ENCODE assay signal across 11 mouse cellular contexts in genomic region chr7:75830251-75831060, GRCm38 (mm10). TPM values are rescaled to one million over a fixed set of nuclear protein-coding genes. Genes with fewer than 3 reads are reported as not detected.
DNase-seq lines count a peak whose midpoint lies in the region; ATAC-seq and TF ChIP-seq lines count a peak whose summit lies in the region.
"Had no signal": no experiment of that assay in that cellular context is flagged by ENCODE, and none has a peak within 500 bp of the region (broad histone marks: within the 10 kb centered on the region; RNA-seq: fewer than 3 reads in every experiment).

No protein-coding gene starts in this region.

- TF ChIP-seq POLR2A in kidney, adult 2 months (IDR thresholded peaks at IDR 0.05; ENCODE audit: low read depth, low read length), result no peak

- no peaks in the 10 kb centered on the region for H3K27me3 ChIP-seq in kidney, adult 2 months (replicated peaks; ENCODE audit: control insufficient read depth, insufficient read depth, low read length)
- no peaks in the 10 kb centered on the region for H3K27me3 ChIP-seq in liver, embryonic 16.5 days (ENCODE audit: control insufficient read depth, insufficient read depth, low read depth, low read length)
- H3K27me3 ChIP-seq: limb, embryonic 12.5 days; midbrain, embryonic 13.5 days had no signal

- H3K36me3 ChIP-seq in kidney, adult 2 months (ENCODE audit: control insufficient read depth, insufficient read depth, low read length), result no peaks in the 10 kb centered on the region
- no peaks in the 10 kb centered on the region for H3K36me3 ChIP-seq in liver, embryonic 16.5 days (ENCODE audit: control insufficient read depth, insufficient read depth)
- H3K36me3 ChIP-seq: limb, embryonic 12.5 days; midbrain, embryonic 13.5 days had no signal

- peak overlapping the region; percentile 33 for H3K4me2 ChIP-seq in liver, embryonic 16.5 days (ENCODE audit: low read depth, low read length)
- H3K4me2 ChIP-seq: limb, embryonic 12.5 days; midbrain, embryonic 13.5 days had no signal

- 69% methylated on average over 6 of the region's 6 CpGs for WGBS in kidney, adult 2 months
- WGBS in liver, embryonic 16.5 days (ENCODE audit: insufficient replicate concordance), result 28% methylated on average over 6 of the region's 6 CpGs

- peak overlapping the region; percentile 54 for H3K9ac ChIP-seq in liver, embryonic 16.5 days (ENCODE audit: low read depth, low read length)
- H3K9ac ChIP-seq: limb, embryonic 12.5 days; midbrain, embryonic 13.5 days had no signal

- no peak overlapping the region for H3K4me3 ChIP-seq in kidney, adult 2 months (ENCODE audit: insufficient read depth, low read depth, low read length)
- no peak overlapping the region for H3K4me3 ChIP-seq in liver, embryonic 16.5 days (ENCODE audit: low read depth, low read length)
- H3K4me3 ChIP-seq: limb, embryonic 12.5 days; midbrain, embryonic 13.5 days had no signal

- no peaks in the 10 kb centered on the region for H3K9me3 ChIP-seq in liver, embryonic 16.5 days (replicated peaks; ENCODE audit: control insufficient read depth, low read length)
- H3K9me3 ChIP-seq: limb, embryonic 12.5 days; midbrain, embryonic 13.5 days had no signal

- ATAC-seq in liver, embryonic 16.5 days (ENCODE audit: low read depth), result peak; percentile 95
- ATAC-seq: midbrain, embryonic 13.5 days had no signal

- no peak for TF ChIP-seq CTCF in kidney, adult 2 months (conservative IDR thresholded peaks at IDR 0.05; ENCODE audit: insufficient read depth, insufficient read length, low read depth, low read length)

- DNase-seq in kidney, adult 2 months, result peak; percentile 16
- no peak for DNase-seq in kidney, postnatal 10 days
- DNase-seq in CD4-positive helper T cell, adult 2 months (ENCODE audit: low read depth, low spot score), result peak; percentile 55
- DNase-seq in c-Kit-negative CD71-positive TER-119-positive erythroid progenitor cells, embryonic 14.5 days (ENCODE audit: low read depth, low spot score), result peak; percentile 88
- DNase-seq in left cerebral cortex, adult 18-20 months (ENCODE audit: low spot score in 2 of 2), result no peak
- DNase-seq in gastrocnemius, adult 8-10 months (ENCODE audit: low spot score in 2 of 2), result no peak
- no peak for DNase-seq in neural tube, embryonic 10.5 days (ENCODE audit: extremely low spot score, low spot score)
- DNase-seq: kidney, adult 8-10 months had no signal

- no peak overlapping the region for H3K27ac ChIP-seq in kidney, adult 2 months (ENCODE audit: insufficient read depth, low read depth, low read length)
- peak overlapping the region; percentile 93 for H3K27ac ChIP-seq in liver, embryonic 16.5 days (ENCODE audit: low read length)
- H3K27ac ChIP-seq: limb, embryonic 12.5 days; midbrain, embryonic 13.5 days had no signal

- no peaks in the 10 kb centered on the region for H3K4me1 ChIP-seq in kidney, adult 2 months (ENCODE audit: control insufficient read depth, insufficient read depth, low read length)
- H3K4me1 ChIP-seq in liver, embryonic 16.5 days (ENCODE audit: control insufficient read depth, low read depth, low read length), result peaks cover 54% of the 10 kb centered on the region
- H3K4me1 ChIP-seq: limb, embryonic 12.5 days; midbrain, embryonic 13.5 days had no signal

RNA-seq across cellular contexts. Expression of gene Klhl25, which starts 17.7 kb away (rescaled TPM):
- 11.7 and 11.8 TPM in 2 replicates for polyA plus RNA-seq in kidney, adult 2 months (2012; rRNA removed)
- polyA plus RNA-seq in liver, embryonic 16.5 days (2015; fragmentation: Nextera tagmentation; extraction: Ambion mirVana), result 19.4 and 22.5 TPM in 2 replicates
- 10 to 100 TPM in 1 of 2 experiments, 1 to 10 TPM in 1; 9.5 to 10.1 TPM for total RNA-seq in left cerebral cortex, adult 18-20 months (2021)
- 1 to 10 TPM; 1.7 to 3.6 (median 2.8) TPM for total RNA-seq in gastrocnemius, adult 8-10 months (2022)

Comparison
In these comparisons a context has a peak if more than half of its experiments do, and no peak if none do; other contexts are left out.
1. DNase-seq: peak in kidney, adult 2 months (single experiment), CD4-positive helper T cell, adult 2 months (single experiment) and c-Kit-negative CD71-positive TER-119-positive erythroid progenitor cells, embryonic 14.5 days (single experiment); none in kidney, postnatal 10 days (single experiment), left cerebral cortex, adult 18-20 months (0 of 2), gastrocnemius, adult 8-10 months (0 of 2) and neural tube, embryonic 10.5 days (single experiment).